Mouse (Mus musculus): Measurements from ENCODE around the gene Aldh1a3. TPM values are rescaled to one million over a fixed set of nuclear protein-coding genes. Genes with fewer than 3 reads are reported as not detected.
A peak's percentile ranks its signal among the peaks of the same experiment; 100 is the strongest.

Gene Aldh1a3
- polyA plus RNA-seq, 1 experiment from 2014 or later = 38.6 TPM

GRCm38 (mm10) chr7:66438787-66439669 lies 11.7 kb upstream of the Aldh1a3 start:
- Histone ChIP-seq H3K36me3 (replicated peaks; ENCODE audit: control insufficient read depth, insufficient read depth, low read depth, low read length) (no peaks in the 10 kb centered on the region), H3K4me3 (ENCODE audit: low read depth, low read length) (no peak overlapping the region), H3K27me3 (ENCODE audit: control insufficient read depth, insufficient read depth, low read length) (no peaks in the 10 kb centered on the region), H3K9ac (replicated peaks; ENCODE audit: low read length) (no peak overlapping the region), H3K4me1 (ENCODE audit: control insufficient read depth, insufficient read depth, low read length) (no peaks in the 10 kb centered on the region), H3K4me2 (ENCODE audit: low read depth, low read length) (no peak overlapping the region), H3K27ac (replicated peaks; ENCODE audit: low read depth, low read length) (no peak overlapping the region), H3K9me3 (replicated peaks; ENCODE audit: control insufficient read depth, low read length) (no peaks in the 10 kb centered on the region)
- ATAC-seq (replicated peaks; ENCODE audit: insufficient number of reproducible peaks, low FRiP score, low TSS enrichment, low read depth) (no peak; the same call in 1 of the 2 replicates), DNase-seq (ENCODE audit: low spot score) (no peak)
- 68% methylated on average over 12 of the region's 12 CpGs for WGBS

GRCm38 (mm10) chr7:66434453-66434935 lies 7.2 kb upstream of the Aldh1a3 start:
- no peaks in the 10 kb centered on the region for H3K4me1 ChIP-seq (ENCODE audit: control insufficient read depth, insufficient read depth, low read length)
- no peak overlapping the region for H3K27ac ChIP-seq (replicated peaks; ENCODE audit: low read depth, low read length)
- H3K4me3 ChIP-seq (ENCODE audit: low read depth, low read length) = no peak overlapping the region
- H3K36me3 ChIP-seq (replicated peaks; ENCODE audit: control insufficient read depth, insufficient read depth, low read depth, low read length) = no peaks in the 10 kb centered on the region
- no peak overlapping the region for H3K9ac ChIP-seq (replicated peaks; ENCODE audit: low read length)
- 47% methylated on average over 10 of the region's 10 CpGs for WGBS
- no peaks in the 10 kb centered on the region for H3K9me3 ChIP-seq (replicated peaks; ENCODE audit: control insufficient read depth, low read length)
- H3K4me2 ChIP-seq (ENCODE audit: low read depth, low read length) = no peak overlapping the region
- ATAC-seq (replicated peaks; ENCODE audit: insufficient number of reproducible peaks, low FRiP score, low TSS enrichment, low read depth) (no peak), DNase-seq (ENCODE audit: low spot score) (peak; percentile 71)
- H3K27me3 ChIP-seq (ENCODE audit: control insufficient read depth, insufficient read depth, low read length) = no peaks in the 10 kb centered on the region

DNA sequence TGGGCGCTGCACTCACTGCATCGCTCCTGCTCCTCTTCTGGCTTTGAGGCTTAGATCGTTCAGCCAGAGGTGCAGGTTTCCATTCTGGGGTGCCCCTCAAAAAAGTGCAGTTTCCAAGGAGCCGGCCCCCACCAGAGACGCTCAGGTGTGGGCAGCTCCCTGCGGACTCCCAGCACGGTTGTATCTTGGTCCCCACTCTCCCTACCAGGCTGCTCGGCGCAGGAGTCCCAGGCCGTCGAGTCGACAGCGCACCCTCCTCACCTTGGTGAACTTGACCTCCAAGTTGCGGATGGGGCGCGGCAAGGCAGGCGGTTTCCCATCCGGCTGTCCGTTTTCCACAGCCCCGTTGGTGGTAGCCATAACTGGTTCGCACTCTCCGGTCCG lies 272 bp downstream of the Aldh1a3 start:
- peaks cover 8% of the 10 kb centered on the region for H3K4me1 ChIP-seq (ENCODE audit: control insufficient read depth, insufficient read depth, low read length)
- peak; percentile 12; the same call in 1 of the 2 replicates for ATAC-seq (replicated peaks; ENCODE audit: insufficient number of reproducible peaks, low FRiP score, low TSS enrichment, low read depth)
- H3K9me3 ChIP-seq (replicated peaks; ENCODE audit: control insufficient read depth, low read length) = no peaks in the 10 kb centered on the region
- no peak overlapping the region; the same call in 1 of the 2 replicates for H3K9ac ChIP-seq (replicated peaks; ENCODE audit: low read length)
- no peak overlapping the region for H3K27ac ChIP-seq (replicated peaks; ENCODE audit: low read depth, low read length)
- H3K27me3 ChIP-seq (ENCODE audit: control insufficient read depth, insufficient read depth, low read length) = peaks cover 31% of the 10 kb centered on the region
- DNase-seq (ENCODE audit: low spot score) = no peak
- H3K4me2 ChIP-seq (ENCODE audit: low read depth, low read length) = peak overlapping the region; percentile 97
- H3K4me3 ChIP-seq (ENCODE audit: low read depth, low read length) = peak overlapping the region; percentile 50
- WGBS = under 1% methylated on average over 23 of the region's 23 CpGs
- no peaks in the 10 kb centered on the region for H3K36me3 ChIP-seq (replicated peaks; ENCODE audit: control insufficient read depth, insufficient read depth, low read depth, low read length)

DNA sequence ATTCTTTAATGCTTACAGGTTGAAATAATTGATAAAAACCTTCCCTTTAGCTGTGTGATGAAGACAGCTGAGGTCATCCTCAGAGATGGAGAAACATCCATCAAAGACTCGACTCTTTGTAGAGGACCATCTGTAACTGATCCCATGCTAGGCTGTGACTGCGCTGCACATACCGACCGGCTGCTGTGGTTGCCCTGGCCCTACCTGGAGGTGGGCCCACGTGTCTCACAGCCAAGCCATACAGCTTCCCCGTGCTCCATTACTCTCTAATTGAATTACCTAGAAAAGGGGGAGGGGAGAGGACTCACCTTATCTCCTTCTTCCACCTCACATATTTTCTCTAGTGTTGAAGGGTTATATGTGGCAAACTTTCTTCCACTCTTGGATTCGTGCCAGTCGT lies 5.4 kb downstream of the Aldh1a3 start:
- Histone ChIP-seq H3K27me3 (ENCODE audit: control insufficient read depth, insufficient read depth, low read length) (peaks cover 15% of the 10 kb centered on the region), H3K27ac (replicated peaks; ENCODE audit: low read depth, low read length) (no peak overlapping the region), H3K9ac (replicated peaks; ENCODE audit: low read length) (no peak overlapping the region), H3K4me3 (ENCODE audit: low read depth, low read length) (no peak overlapping the region), H3K36me3 (replicated peaks; ENCODE audit: control insufficient read depth, insufficient read depth, low read depth, low read length) (no peaks in the 10 kb centered on the region), H3K4me1 (ENCODE audit: control insufficient read depth, insufficient read depth, low read length) (peaks cover 5% of the 10 kb centered on the region; the same call in 1 of the 2 replicates), H3K4me2 (ENCODE audit: low read depth, low read length) (no peak overlapping the region), H3K9me3 (replicated peaks; ENCODE audit: control insufficient read depth, low read length) (no peaks in the 10 kb centered on the region)
- no peak for DNase-seq (ENCODE audit: low spot score)
- 73% methylated on average over 8 of the region's 8 CpGs for WGBS
- no peak for ATAC-seq (replicated peaks; ENCODE audit: insufficient number of reproducible peaks, low FRiP score, low TSS enrichment, low read depth)

DNA sequence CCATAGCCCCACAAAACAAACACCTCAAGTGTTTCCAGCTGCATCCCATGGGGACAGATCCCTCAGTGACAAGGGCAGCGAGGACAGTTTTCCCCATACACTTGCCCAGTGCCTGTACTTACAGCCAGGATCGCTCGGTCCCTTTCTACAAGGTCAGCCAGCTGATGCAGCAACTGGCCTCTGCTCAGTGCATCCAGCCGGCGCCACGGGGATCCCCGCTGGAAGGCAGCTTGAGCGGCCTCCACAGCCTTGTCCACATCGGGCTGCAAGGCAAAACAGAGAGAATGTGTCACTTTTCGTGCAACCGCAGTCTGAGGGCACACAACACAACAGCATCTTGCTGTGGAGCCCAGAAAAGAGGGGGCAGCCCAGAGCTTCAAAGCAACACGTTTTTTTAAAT lies 8.3 kb downstream of the Aldh1a3 start:
- Histone ChIP-seq H3K27ac (replicated peaks; ENCODE audit: low read depth, low read length) (no peak overlapping the region), H3K4me3 (ENCODE audit: low read depth, low read length) (no peak overlapping the region), H3K9me3 (replicated peaks; ENCODE audit: control insufficient read depth, low read length) (no peaks in the 10 kb centered on the region), H3K9ac (replicated peaks; ENCODE audit: low read length) (no peak overlapping the region), H3K4me1 (ENCODE audit: control insufficient read depth, insufficient read depth, low read length) (no peaks in the 10 kb centered on the region), H3K36me3 (replicated peaks; ENCODE audit: control insufficient read depth, insufficient read depth, low read depth, low read length) (no peaks in the 10 kb centered on the region), H3K27me3 (ENCODE audit: control insufficient read depth, insufficient read depth, low read length) (no peaks in the 10 kb centered on the region), H3K4me2 (ENCODE audit: low read depth, low read length) (no peak overlapping the region)
- DNase-seq (ENCODE audit: low spot score) = no peak
- ATAC-seq (replicated peaks; ENCODE audit: insufficient number of reproducible peaks, low FRiP score, low TSS enrichment, low read depth) = no peak
- WGBS = 50% methylated on average over 12 of the region's 12 CpGs

GRCm38 (mm10) chr7:66416829-66417228 lies 10.5 kb downstream of the Aldh1a3 start:
- ATAC-seq (replicated peaks; ENCODE audit: insufficient number of reproducible peaks, low FRiP score, low TSS enrichment, low read depth) = no peak
- Histone ChIP-seq H3K27ac (replicated peaks; ENCODE audit: low read depth, low read length) (no peak overlapping the region), H3K9me3 (replicated peaks; ENCODE audit: control insufficient read depth, low read length) (no peaks in the 10 kb centered on the region), H3K27me3 (ENCODE audit: control insufficient read depth, insufficient read depth, low read length) (no peaks in the 10 kb centered on the region), H3K4me2 (ENCODE audit: low read depth, low read length) (no peak overlapping the region), H3K4me3 (ENCODE audit: low read depth, low read length) (no peak overlapping the region), H3K36me3 (replicated peaks; ENCODE audit: control insufficient read depth, insufficient read depth, low read depth, low read length) (no peaks in the 10 kb centered on the region), H3K9ac (replicated peaks; ENCODE audit: low read length) (no peak overlapping the region), H3K4me1 (ENCODE audit: control insufficient read depth, insufficient read depth, low read length) (no peaks in the 10 kb centered on the region)
- no peak for DNase-seq (ENCODE audit: low spot score)
- WGBS = 81% methylated on average over 4 of the region's 4 CpGs

GRCm38 (mm10) chr7:66413093-66413492 lies 14.2 kb downstream of the Aldh1a3 start:
- no peak overlapping the region for H3K4me3 ChIP-seq (ENCODE audit: low read depth, low read length)
- no peak for DNase-seq (ENCODE audit: low spot score)
- no peaks in the 10 kb centered on the region for H3K4me1 ChIP-seq (ENCODE audit: control insufficient read depth, insufficient read depth, low read length)
- H3K4me2 ChIP-seq (ENCODE audit: low read depth, low read length) = no peak overlapping the region
- no peaks in the 10 kb centered on the region for H3K27me3 ChIP-seq (ENCODE audit: control insufficient read depth, insufficient read depth, low read length)
- H3K9me3 ChIP-seq (replicated peaks; ENCODE audit: control insufficient read depth, low read length) = no peaks in the 10 kb centered on the region
- 82% methylated on average over 7 of the region's 7 CpGs for WGBS
- no peak overlapping the region for H3K9ac ChIP-seq (replicated peaks; ENCODE audit: low read length)
- no peak for ATAC-seq (replicated peaks; ENCODE audit: insufficient number of reproducible peaks, low FRiP score, low TSS enrichment, low read depth)
- H3K36me3 ChIP-seq (replicated peaks; ENCODE audit: control insufficient read depth, insufficient read depth, low read depth, low read length) = no peaks in the 10 kb centered on the region
- H3K27ac ChIP-seq (replicated peaks; ENCODE audit: low read depth, low read length) = no peak overlapping the region

DNA sequence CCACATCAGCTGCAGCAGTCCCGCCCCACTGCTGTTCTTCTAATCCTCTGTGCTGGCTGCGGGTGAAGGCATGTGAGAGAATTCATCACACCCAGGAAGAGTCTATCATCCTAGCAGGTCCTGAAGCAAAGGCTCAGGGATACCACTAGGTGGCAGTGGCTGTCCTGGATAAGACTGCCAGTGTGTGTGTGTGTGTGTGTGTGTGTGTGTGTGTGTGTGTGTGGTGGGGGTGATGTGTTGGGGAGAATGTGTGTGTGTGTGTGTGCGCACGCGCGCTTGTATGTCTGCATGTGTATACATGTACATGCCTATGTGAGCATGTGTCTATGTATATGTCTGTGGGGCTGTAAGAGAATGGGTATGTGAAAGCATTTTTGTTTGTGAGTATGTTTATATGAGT lies 17.9 kb downstream of the Aldh1a3 start:
- H3K27ac ChIP-seq (replicated peaks; ENCODE audit: low read depth, low read length) = no peak overlapping the region
- no peak overlapping the region for H3K4me2 ChIP-seq (ENCODE audit: low read depth, low read length)
- 74% methylated on average over 6 of the region's 6 CpGs for WGBS
- H3K4me1 ChIP-seq (ENCODE audit: control insufficient read depth, insufficient read depth, low read length) = no peaks in the 10 kb centered on the region; the same call in 1 of the 2 replicates
- no peaks in the 10 kb centered on the region for H3K27me3 ChIP-seq (ENCODE audit: control insufficient read depth, insufficient read depth, low read length)
- no peaks in the 10 kb centered on the region for H3K36me3 ChIP-seq (replicated peaks; ENCODE audit: control insufficient read depth, insufficient read depth, low read depth, low read length)
- no peak for ATAC-seq (replicated peaks; ENCODE audit: insufficient number of reproducible peaks, low FRiP score, low TSS enrichment, low read depth)
- no peaks in the 10 kb centered on the region for H3K9me3 ChIP-seq (replicated peaks; ENCODE audit: control insufficient read depth, low read length)
- no peak overlapping the region for H3K4me3 ChIP-seq (ENCODE audit: low read depth, low read length)
- peak; percentile 68 for DNase-seq (ENCODE audit: low spot score)
- no peak overlapping the region for H3K9ac ChIP-seq (replicated peaks; ENCODE audit: low read length)
